Mouse (Mus musculus) intestine, postnatal 0 days (tissue): Measurements from ENCODE around the gene Rhoj. TPM values are rescaled to one million over a fixed set of nuclear protein-coding genes. Genes with fewer than 3 reads are reported as not detected.

Experiments used
- ATAC-seq: fragments of 200-750 bp; cut with Nextera tagmentation; 2 replicates; pipeline ENCODE4 v1.8.0; 2017; ENCODE audit warnings: mild to moderate bottlenecking, moderate TSS enrichment, moderate library complexity
- H3K27ac ChIP-seq: fragments of 300-500 bp; sonication (generic); 2 replicates; pipeline ENCODE4 v1.5.1; 2014; ENCODE audit warnings: mild to moderate bottlenecking, low read depth, low read length, moderate library complexity
- H3K27me3 ChIP-seq: fragments of 300-500 bp; sonication (generic); replicated peaks from 2 replicates; pipeline ENCODE4 v1.6.1; 2014; ENCODE audit warnings: low read length, mixed read lengths; ENCODE audit not compliant: control insufficient read depth, insufficient read depth
- H3K36me3 ChIP-seq: fragments of 300-500 bp; sonication (generic); 2 replicates; pipeline ENCODE4 v1.6.1; 2014; ENCODE audit warnings: mild to moderate bottlenecking, moderate library complexity; ENCODE audit not compliant: control insufficient read depth, insufficient read depth
- H3K4me1 ChIP-seq: fragments of 300-500 bp; sonication (generic); replicated peaks from 2 replicates; pipeline ENCODE4 v1.6.1; 2014; ENCODE audit warnings: antibody characterized with exemption, low read length, mixed read lengths; ENCODE audit not compliant: control insufficient read depth, insufficient read depth
- H3K4me2 ChIP-seq: fragments of 300-500 bp; sonication (generic); replicated peaks from 2 replicates; pipeline ENCODE4 v1.6.1; 2014; ENCODE audit warnings: low read depth, mild to moderate bottlenecking, moderate library complexity
- H3K4me3 ChIP-seq: fragments of 300-500 bp; sonication (generic); 2 replicates; pipeline ENCODE4 v1.5.1; 2014; ENCODE audit warnings: low read depth, low read length
- H3K9ac ChIP-seq: fragments of 300-500 bp; sonication (generic); 2 replicates; pipeline ENCODE4 v1.6.1; 2014; ENCODE audit warnings: mild to moderate bottlenecking, low read depth, low read length
- H3K9me3 ChIP-seq: fragments of 300-500 bp; sonication (generic); 2 replicates; pipeline ENCODE4 v1.6.1; 2016; ENCODE audit warnings: mixed run types; ENCODE audit not compliant: control insufficient read depth
- CTCF ChIP-seq: sonication (generic); IDR thresholded peaks from 2 replicates; pipeline ENCODE4 v1.5.1; 2016; ENCODE audit warnings: low read depth, mild to moderate bottlenecking, control low read depth, antibody characterized with exemption, moderate library complexity
- WGBS: fragments of 180-500 bp; shearing (Covaris S2); extraction: QIAGEN DNeasy Blood & Tissue Kit; methylation state at CpG from one replicate; pipeline ENCODE4 v1.1.7; 2014; 5-methylcytosine and 5-hydroxymethylcytosine counted together
- polyA plus RNA-seq: library from polyadenylated mRNA; unstranded; fragments of >200 nt; fragmentation: Nextera tagmentation; extraction: Ambion mirVana; gene quantifications from 2 replicates; pipeline ENCODE4 v1.2.1, GENCODE M21; 2015

The Rhoj gene
- polyA plus RNA-seq, 1 experiment from 2014 or later, result 27.9 TPM

DNA sequence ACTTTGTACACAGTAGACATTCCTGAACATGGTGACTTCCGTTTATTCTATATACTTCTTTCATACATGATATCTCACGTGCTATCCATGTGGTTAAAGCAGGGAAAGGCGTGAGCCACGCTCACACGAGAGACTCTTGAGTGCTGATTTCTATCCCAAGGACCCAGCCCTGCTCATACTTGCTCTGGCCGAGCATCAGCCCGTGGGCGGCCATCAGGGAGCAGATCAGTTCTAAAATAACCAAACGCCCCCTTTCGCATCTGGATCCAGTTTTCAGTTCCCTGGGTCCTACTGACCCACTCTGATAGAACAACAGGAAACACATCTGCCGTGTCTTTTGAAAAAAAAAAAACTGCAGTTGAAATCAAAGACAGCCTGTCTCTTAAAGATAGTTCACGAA lies 2.6 kb downstream of the Rhoj start:
- no peak overlapping the region for H3K4me3 ChIP-seq
- no peaks in the 10 kb centered on the region for H3K9me3 ChIP-seq
- WGBS, result 79% methylated on average over 12 of the region's 12 CpGs
- H3K9ac ChIP-seq, result no peak overlapping the region
- 0 out of 2 replicates have a peak, but pooled peaks cover 3% of the 10 kb centered on the region for H3K4me1 ChIP-seq
- no peaks in the 10 kb centered on the region for H3K36me3 ChIP-seq
- no peak overlapping the region for H3K27ac ChIP-seq
- ATAC-seq, result no peak
- no peaks in the 10 kb centered on the region for H3K27me3 ChIP-seq
- TF ChIP-seq CTCF, result no peak
- peak overlapping the region; percentile 72; the same call in 1 of the 2 replicates for H3K4me2 ChIP-seq

DNA sequence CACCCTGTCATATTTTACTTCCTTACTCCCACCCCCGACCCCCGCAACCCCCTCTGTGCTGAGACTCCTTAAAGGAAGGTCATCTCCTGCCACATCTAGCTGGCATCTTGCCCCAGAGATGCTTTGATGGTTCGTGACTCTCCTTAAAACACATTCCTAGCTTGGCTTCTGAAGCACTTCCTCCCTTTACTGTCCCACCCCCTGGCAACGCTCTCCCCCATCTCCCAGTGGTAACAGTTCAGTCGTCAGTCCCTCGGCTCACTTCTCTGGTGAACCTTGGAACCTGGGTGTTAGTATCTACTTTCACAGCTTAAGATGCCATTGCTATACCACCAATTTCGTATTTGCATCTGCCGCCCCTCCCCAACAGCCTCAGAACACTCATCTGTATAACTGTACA lies 3.8 kb downstream of the Rhoj start:
- H3K36me3 ChIP-seq, result no peaks in the 10 kb centered on the region
- ATAC-seq, result no peak

DNA sequence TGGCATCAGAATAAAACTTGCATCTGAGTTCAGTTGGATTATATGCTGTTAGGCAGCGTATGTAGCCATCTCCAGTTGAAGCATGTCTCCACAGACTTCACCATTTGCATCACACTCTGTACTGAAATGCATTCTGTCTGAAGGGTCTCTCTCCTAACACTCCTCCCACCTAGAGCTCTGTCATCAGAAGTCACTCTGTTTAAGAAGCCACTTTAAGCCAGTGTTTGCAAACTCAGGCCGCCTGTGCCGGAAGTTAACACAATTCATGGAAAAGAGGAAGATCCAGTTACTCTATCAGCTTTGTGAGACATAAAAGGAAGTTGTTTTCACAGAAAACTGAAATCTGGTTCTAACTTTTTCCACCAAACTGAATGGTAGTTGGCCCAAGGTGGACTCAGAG lies 5.9 kb downstream of the Rhoj start:
- ATAC-seq, result no peak
- no peak overlapping the region for H3K9ac ChIP-seq
- H3K36me3 ChIP-seq, result no peaks in the 10 kb centered on the region
- TF ChIP-seq CTCF, result no peak
- H3K27ac ChIP-seq, result no peak overlapping the region
- 75% methylated on average over 3 of the region's 3 CpGs for WGBS
- no peaks in the 10 kb centered on the region for H3K4me1 ChIP-seq
- H3K27me3 ChIP-seq, result no peaks in the 10 kb centered on the region
- H3K4me2 ChIP-seq, result no peak overlapping the region
- H3K9me3 ChIP-seq, result no peaks in the 10 kb centered on the region
- H3K4me3 ChIP-seq, result no peak overlapping the region

More for the DNA sequence above, 3.8 kb downstream of the Rhoj start:
- Histone ChIP-seq H3K27ac (no peak overlapping the region), H3K4me2 (no peak overlapping the region), H3K9me3 (no peaks in the 10 kb centered on the region), H3K4me3 (no peak overlapping the region), H3K9ac (no peak overlapping the region), H3K27me3 (no peaks in the 10 kb centered on the region), H3K4me1 (0 out of 2 replicates have a peak, but pooled peaks cover 3% of the 10 kb centered on the region)
- TF ChIP-seq CTCF, result no peak
- WGBS, result 84% methylated on average over 8 of the region's 8 CpGs

- TF ChIP-seq CTCF, result no peak
- WGBS, result 89% methylated on average over 3 of the region's 3 CpGs
- H3K4me3 ChIP-seq, result no peak overlapping the region
- H3K4me2 ChIP-seq, result no peak overlapping the region
- no peaks in the 10 kb centered on the region for H3K9me3 ChIP-seq
- no peak overlapping the region for H3K27ac ChIP-seq
- H3K27me3 ChIP-seq, result no peaks in the 10 kb centered on the region
- no peaks in the 10 kb centered on the region for H3K36me3 ChIP-seq
- H3K9ac ChIP-seq, result no peak overlapping the region
- H3K4me1 ChIP-seq, result no peaks in the 10 kb centered on the region
- ATAC-seq, result no peak
Observed at GRCm38 (mm10) chr12:75315851-75316250, 7.7 kb downstream of the Rhoj start.

DNA sequence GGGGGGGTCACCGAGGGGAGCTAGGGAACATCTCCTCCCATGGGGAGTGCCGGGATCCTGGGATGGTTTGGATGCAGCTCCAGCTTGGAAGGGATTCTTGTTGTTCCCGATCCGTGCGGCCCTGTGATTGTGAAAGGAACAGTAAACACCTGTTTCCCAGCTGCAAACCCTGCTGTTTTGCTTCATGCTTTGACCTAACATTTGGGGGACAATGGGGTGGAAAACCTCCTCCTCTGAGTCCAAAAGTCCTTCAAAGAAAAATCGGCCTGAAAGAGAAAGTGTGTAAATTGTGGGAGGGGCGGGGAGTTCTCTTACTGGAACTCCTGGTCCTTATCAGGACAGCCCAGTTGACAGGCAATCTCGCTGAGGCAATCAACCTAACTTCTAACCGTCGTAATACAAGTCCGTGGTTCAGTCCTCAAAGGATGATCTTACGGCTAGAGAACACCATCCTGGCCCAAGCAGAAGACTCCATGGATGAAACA lies 12.4 kb downstream of the Rhoj start:
- H3K4me2 ChIP-seq, result no peak overlapping the region
- no peak overlapping the region for H3K4me3 ChIP-seq
- no peak for TF ChIP-seq CTCF
- H3K9me3 ChIP-seq, result no peaks in the 10 kb centered on the region
- H3K9ac ChIP-seq, result no peak overlapping the region
- WGBS, result 38% methylated on average over 12 of the region's 12 CpGs
- no peaks in the 10 kb centered on the region for H3K36me3 ChIP-seq
- no peaks in the 10 kb centered on the region for H3K4me1 ChIP-seq
- no peak for ATAC-seq
- no peaks in the 10 kb centered on the region for H3K27me3 ChIP-seq
- no peak overlapping the region for H3K27ac ChIP-seq

DNA sequence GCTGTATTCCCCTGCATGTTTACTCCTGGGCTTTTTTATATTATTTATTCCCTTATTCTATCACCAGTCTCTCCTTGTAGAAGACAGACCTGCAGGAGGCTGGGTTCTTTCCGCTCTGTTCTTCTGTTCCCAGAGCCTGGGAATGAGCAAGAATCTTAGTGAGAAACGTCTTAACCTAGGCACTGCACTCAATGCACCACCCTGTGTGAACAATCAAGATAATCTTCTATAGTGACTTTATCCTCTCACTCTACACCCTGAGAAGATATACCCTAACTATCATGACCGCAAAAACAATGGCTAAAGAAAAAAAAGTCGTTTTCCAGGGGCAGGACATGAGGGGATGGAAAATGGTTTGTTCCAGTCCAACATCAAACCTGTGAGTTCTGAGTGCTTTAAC lies 13.1 kb downstream of the Rhoj start:
- no peak overlapping the region for H3K27ac ChIP-seq
- 70% methylated on average over 4 of the region's 4 CpGs for WGBS
- no peaks in the 10 kb centered on the region for H3K27me3 ChIP-seq

DNA sequence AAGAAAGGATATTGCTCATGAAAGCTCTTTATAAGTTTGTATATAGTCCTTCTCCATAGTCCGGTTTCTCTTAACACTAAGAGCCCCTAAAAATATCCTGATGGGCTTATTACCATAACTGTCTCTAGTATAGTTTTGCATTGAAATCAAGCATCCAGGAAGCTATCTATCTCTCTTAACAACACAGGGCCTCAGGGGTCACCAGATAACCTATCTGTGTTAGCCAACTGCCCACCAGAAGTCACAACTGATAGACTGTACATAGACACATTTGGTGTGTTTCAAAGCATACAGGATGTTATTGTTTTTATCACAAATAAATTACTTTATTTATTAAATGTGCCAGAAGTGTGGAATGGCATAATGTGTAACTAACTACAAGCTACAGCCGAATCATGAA lies 21.1 kb downstream of the Rhoj start:
- TF ChIP-seq CTCF, result no peak
- no peaks in the 10 kb centered on the region for H3K36me3 ChIP-seq
- no peak overlapping the region for H3K9ac ChIP-seq
- no peaks in the 10 kb centered on the region for H3K4me1 ChIP-seq
- no peak for ATAC-seq
- WGBS, result 77% methylated on average over 2 of the region's 2 CpGs
- H3K27me3 ChIP-seq, result no peaks in the 10 kb centered on the region
- H3K27ac ChIP-seq, result no peak overlapping the region
- no peak overlapping the region for H3K4me2 ChIP-seq
- no peak overlapping the region for H3K4me3 ChIP-seq
- no peaks in the 10 kb centered on the region for H3K9me3 ChIP-seq

More for the DNA sequence above, 13.1 kb downstream of the Rhoj start:
- no peak for TF ChIP-seq CTCF
- Histone ChIP-seq H3K4me1 (no peaks in the 10 kb centered on the region), H3K36me3 (no peaks in the 10 kb centered on the region), H3K9me3 (no peaks in the 10 kb centered on the region), H3K4me2 (no peak overlapping the region), H3K4me3 (no peak overlapping the region), H3K9ac (no peak overlapping the region)
- no peak for ATAC-seq
